Mouse (Mus musculus) limb, embryonic 15.5 days (tissue): ENCODE measurements around the gene Vmn1r2. TPM values are rescaled to one million over a fixed set of nuclear protein-coding genes. Genes with fewer than 3 reads are reported as not detected.
"Not testable (repeated sequence)": the region's sequence is repeated elsewhere in the genome, so short reads cannot be mapped to it uniquely, and the experiment has no call there.

Experiments
- ATAC-seq: fragments of 200-750 bp; cut with Nextera tagmentation; 2 replicates; pipeline ENCODE4 v1.8.0; 2017; ENCODE audit warnings: low read depth, moderate TSS enrichment; ENCODE audit not compliant: insufficient number of reproducible peaks, low FRiP score, low TSS enrichment
- H3K27ac ChIP-seq: fragments of 300-500 bp; sonication (generic); 2 replicates; pipeline ENCODE4 v1.5.1; 2015; ENCODE audit warnings: moderate library complexity, mild to moderate bottlenecking, inconsistent platforms
- H3K27me3 ChIP-seq: fragments of 300-500 bp; sonication (generic); 2 replicates; pipeline ENCODE4 v1.6.1; 2015; ENCODE audit warnings: inconsistent platforms
- H3K36me3 ChIP-seq: fragments of 300-500 bp; sonication (generic); 2 replicates; pipeline ENCODE4 v1.6.1; 2015; ENCODE audit warnings: inconsistent platforms
- H3K4me1 ChIP-seq: fragments of 300-500 bp; sonication (generic); 2 replicates; pipeline ENCODE4 v1.6.1; 2015; ENCODE audit warnings: inconsistent platforms
- H3K4me2 ChIP-seq: fragments of 300-500 bp; sonication (generic); 2 replicates; pipeline ENCODE4 v1.6.1; 2015; ENCODE audit warnings: mild to moderate bottlenecking, inconsistent platforms
- H3K4me3 ChIP-seq: fragments of 300-500 bp; sonication (generic); 2 replicates; pipeline ENCODE4 v1.5.1; 2015; ENCODE audit warnings: mild to moderate bottlenecking, inconsistent platforms
- H3K9ac ChIP-seq: fragments of 300-500 bp; sonication (generic); 2 replicates; pipeline ENCODE4 v1.6.1; 2015; ENCODE audit warnings: inconsistent platforms
- H3K9me3 ChIP-seq: fragments of 300-500 bp; sonication (generic); 2 replicates; pipeline ENCODE4 v1.6.1; 2016; ENCODE audit warnings: inconsistent platforms
- WGBS: fragments of 180-500 bp; shearing (Covaris S2); methylation state at CpG from one replicate; pipeline ENCODE4 v1.1.7; 2015; 5-methylcytosine and 5-hydroxymethylcytosine counted together
- polyA plus RNA-seq: library from polyadenylated mRNA; unstranded; fragments of >200 nt; fragmentation: Nextera tagmentation; extraction: Ambion mirVana; gene quantifications from 2 replicates; pipeline ENCODE4 v1.2.1, GENCODE M21; 2015

Vmn1r2 gene
- polyA plus RNA-seq, 1 experiment from 2014 or later, result not detected

GRCm38 (mm10) chr4:3216382-3216781 is 49.3 kb downstream of the Vmn1r2 start:
- WGBS, result 63% methylated on average over 2 of the region's 2 CpGs
- H3K4me3 ChIP-seq, H3K9ac ChIP-seq, H3K9me3 ChIP-seq, H3K27me3 ChIP-seq, H3K36me3 ChIP-seq, H3K4me1 ChIP-seq, H3K4me2 ChIP-seq, H3K27ac ChIP-seq, ATAC-seq: not testable (repeated sequence)

Other genes starting within 250 kb of the Vmn1r2 start
- gene Vmn1r3, start 18.0 kb downstream of the Vmn1r2 start, polyA plus RNA-seq, result not detected in 2 replicates